Mouse (Mus musculus) embryonic facial prominence, embryonic 11.5 days (tissue): ENCODE results near the gene Eng. TPM values are rescaled to one million over a fixed set of nuclear protein-coding genes. Genes with fewer than 3 reads are reported as not detected.

Source experiments
- ATAC-seq: fragments of 200-750 bp; cut with Nextera tagmentation; replicated peaks from 2 replicates; pipeline ENCODE4 v1.8.0; 2017; ENCODE audit warnings: low read depth; ENCODE audit not compliant: insufficient number of reproducible peaks, low FRiP score, low TSS enrichment
- DNase-seq: peaks from one replicate; pipeline ENCODE4 v3.0.0-alpha.2; 2015; ENCODE audit warnings: low spot score
- H3K27ac ChIP-seq: fragments of 300-500 bp; sonication (generic); replicated peaks from 2 replicates; pipeline ENCODE4 v1.5.1; 2014; ENCODE audit warnings: mild to moderate bottlenecking, low read depth, low read length, control low read depth
- H3K27me3 ChIP-seq: fragments of 300-500 bp; sonication (generic); 2 replicates; pipeline ENCODE4 v1.6.1; 2014; ENCODE audit warnings: mild to moderate bottlenecking, low read length, moderate library complexity, mixed read lengths; ENCODE audit not compliant: control insufficient read depth, insufficient read depth
- H3K36me3 ChIP-seq: fragments of 300-500 bp; sonication (generic); replicated peaks from 2 replicates; pipeline ENCODE4 v1.6.1; 2014; ENCODE audit warnings: low read depth, mild to moderate bottlenecking, low read length, moderate library complexity, mixed read lengths; ENCODE audit not compliant: control insufficient read depth, insufficient read depth
- H3K4me1 ChIP-seq: fragments of 300-500 bp; sonication (generic); 2 replicates; pipeline ENCODE4 v1.6.1; 2014; ENCODE audit warnings: low read length, mixed read lengths; ENCODE audit not compliant: control insufficient read depth, insufficient read depth
- H3K4me2 ChIP-seq: fragments of 300-500 bp; sonication (generic); 2 replicates; pipeline ENCODE4 v1.6.1; 2014; ENCODE audit warnings: low read depth, mild to moderate bottlenecking, control low read depth, low read length, moderate library complexity
- H3K4me3 ChIP-seq: fragments of 300-500 bp; sonication (generic); 2 replicates; pipeline ENCODE4 v1.5.1; 2014; ENCODE audit warnings: low read depth, low read length, control low read depth
- H3K9ac ChIP-seq: fragments of 300-500 bp; sonication (generic); replicated peaks from 2 replicates; pipeline ENCODE4 v1.6.1; 2014; ENCODE audit warnings: mild to moderate bottlenecking, control low read depth, low read length
- H3K9me3 ChIP-seq: fragments of 300-500 bp; sonication (generic); replicated peaks from 2 replicates; pipeline ENCODE4 v1.6.1; 2016; ENCODE audit warnings: mild to moderate bottlenecking, low read length, inconsistent platforms, mixed read lengths; ENCODE audit not compliant: control insufficient read depth
- WGBS: fragments of 180-500 bp; shearing (Covaris S2); extraction: QIAGEN DNeasy Blood & Tissue Kit; methylation state at CpG from one replicate; pipeline ENCODE4 v1.1.7; 2014; 5-methylcytosine and 5-hydroxymethylcytosine counted together
- polyA plus RNA-seq: library from polyadenylated mRNA; unstranded; fragments of >200 nt; fragmentation: Nextera tagmentation; extraction: Ambion mirVana; gene quantifications from 2 replicates; pipeline ENCODE4 v1.2.1, GENCODE M21; 2014

The Eng gene
- polyA plus RNA-seq, 1 experiment from 2014 or later: 19.2 TPM

DNA sequence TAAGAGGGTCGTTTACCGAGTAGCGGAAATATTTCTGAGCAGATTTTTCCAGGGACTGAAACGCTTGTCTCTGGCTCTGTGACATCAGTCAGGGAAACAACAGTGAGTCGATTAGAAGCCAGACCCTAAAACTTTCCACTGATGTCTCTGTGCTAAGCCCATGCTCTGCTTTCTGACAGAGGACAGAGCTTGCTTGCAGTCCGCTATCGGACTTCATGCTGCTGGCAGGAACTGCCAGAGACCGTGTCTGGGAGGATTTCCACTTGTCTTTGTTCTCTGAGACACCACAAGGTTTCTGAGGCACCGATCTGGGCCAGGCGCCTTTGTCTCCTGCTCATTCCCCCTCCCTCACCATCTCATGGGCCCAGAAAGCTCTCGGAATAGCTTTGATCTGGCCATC lies 21.4 kb downstream of the Eng start:
- Histone ChIP-seq H3K36me3 (no peaks in the 10 kb centered on the region), H3K9ac (no peak overlapping the region), H3K4me2 (no peak overlapping the region), H3K4me3 (no peak overlapping the region), H3K9me3 (no peaks in the 10 kb centered on the region), H3K4me1 (no peaks in the 10 kb centered on the region), H3K27me3 (no peaks in the 10 kb centered on the region), H3K27ac (no peak overlapping the region)
- 61% methylated on average over 11 of the region's 11 CpGs for WGBS
- no peak for ATAC-seq
- DNase-seq: no peak

- H3K4me2 ChIP-seq: no peak overlapping the region
- H3K27ac ChIP-seq: no peak overlapping the region
- H3K36me3 ChIP-seq: no peaks in the 10 kb centered on the region
- no peak for ATAC-seq
- no peaks in the 10 kb centered on the region for H3K9me3 ChIP-seq
- no peaks in the 10 kb centered on the region for H3K4me1 ChIP-seq
- no peak overlapping the region for H3K4me3 ChIP-seq
- DNase-seq: no peak
- 89% methylated on average over 7 of the region's 7 CpGs for WGBS
- H3K9ac ChIP-seq: no peak overlapping the region
- H3K27me3 ChIP-seq: no peaks in the 10 kb centered on the region
Observed at GRCm38 (mm10) chr2:32668176-32668575, 21.8 kb downstream of the Eng start.

GRCm38 (mm10) chr2:32669876-32670275 lies 23.5 kb downstream of the Eng start:
- 88% methylated on average over 3 of the region's 3 CpGs for WGBS
- H3K27ac ChIP-seq: no peak overlapping the region

GRCm38 (mm10) chr2:32671147-32671546 lies 24.8 kb downstream of the Eng start:
- no peak for ATAC-seq
- WGBS: 92% methylated on average over 9 of the region's 9 CpGs
- Histone ChIP-seq H3K4me1 (no peaks in the 10 kb centered on the region), H3K4me3 (no peak overlapping the region), H3K4me2 (no peak overlapping the region), H3K9ac (no peak overlapping the region), H3K36me3 (no peaks in the 10 kb centered on the region), H3K27me3 (no peaks in the 10 kb centered on the region), H3K27ac (no peak overlapping the region), H3K9me3 (no peaks in the 10 kb centered on the region)
- DNase-seq: no peak

More at GRCm38 (mm10) chr2:32669876-32670275, 23.5 kb downstream of the Eng start:
- no peaks in the 10 kb centered on the region for H3K4me1 ChIP-seq
- H3K9ac ChIP-seq: no peak overlapping the region
- no peak for ATAC-seq
- no peaks in the 10 kb centered on the region for H3K9me3 ChIP-seq
- no peaks in the 10 kb centered on the region for H3K36me3 ChIP-seq
- DNase-seq: no peak
- H3K27me3 ChIP-seq: no peaks in the 10 kb centered on the region
- no peak overlapping the region for H3K4me3 ChIP-seq
- no peak overlapping the region for H3K4me2 ChIP-seq

DNA sequence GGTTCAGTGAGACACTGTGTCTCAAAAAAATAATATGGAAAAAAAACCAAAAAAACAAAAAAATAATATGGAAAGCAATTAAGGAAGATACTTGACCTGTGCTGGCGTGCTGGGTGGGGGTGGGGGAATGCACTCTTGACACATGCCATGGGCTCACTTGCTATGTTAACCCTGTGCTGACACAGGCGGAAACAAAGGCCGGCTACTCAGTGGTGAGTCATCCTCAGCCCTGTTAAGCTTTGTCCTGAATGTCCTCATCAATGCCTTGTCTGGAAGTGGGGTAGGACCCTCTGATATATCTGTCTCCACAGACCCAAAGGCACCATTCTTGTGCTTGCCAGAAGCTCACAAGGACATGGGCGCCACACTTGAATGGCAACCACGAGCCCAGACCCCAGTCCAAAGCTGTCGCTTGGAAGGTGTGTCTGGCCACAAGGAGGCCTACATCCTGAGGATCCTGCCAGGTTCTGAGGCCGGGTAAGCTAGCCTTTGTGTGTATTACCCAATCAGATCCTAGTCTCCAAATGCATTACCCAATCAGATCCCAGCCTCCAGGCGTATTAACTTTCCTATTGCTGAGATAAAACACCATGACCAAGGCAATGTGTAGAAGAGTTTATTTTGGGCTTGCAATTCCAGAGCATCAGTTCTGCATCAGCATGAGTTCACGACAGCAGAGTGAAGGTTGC lies 25.7 kb downstream of the Eng start:
- Histone ChIP-seq H3K27ac (no peak overlapping the region), H3K36me3 (no peaks in the 10 kb centered on the region), H3K27me3 (no peaks in the 10 kb centered on the region), H3K4me2 (no peak overlapping the region), H3K9ac (no peak overlapping the region), H3K4me3 (no peak overlapping the region), H3K9me3 (no peaks in the 10 kb centered on the region), H3K4me1 (no peaks in the 10 kb centered on the region)
- DNase-seq: no peak
- WGBS: 70% methylated on average over 9 of the region's 9 CpGs
- no peak for ATAC-seq

DNA sequence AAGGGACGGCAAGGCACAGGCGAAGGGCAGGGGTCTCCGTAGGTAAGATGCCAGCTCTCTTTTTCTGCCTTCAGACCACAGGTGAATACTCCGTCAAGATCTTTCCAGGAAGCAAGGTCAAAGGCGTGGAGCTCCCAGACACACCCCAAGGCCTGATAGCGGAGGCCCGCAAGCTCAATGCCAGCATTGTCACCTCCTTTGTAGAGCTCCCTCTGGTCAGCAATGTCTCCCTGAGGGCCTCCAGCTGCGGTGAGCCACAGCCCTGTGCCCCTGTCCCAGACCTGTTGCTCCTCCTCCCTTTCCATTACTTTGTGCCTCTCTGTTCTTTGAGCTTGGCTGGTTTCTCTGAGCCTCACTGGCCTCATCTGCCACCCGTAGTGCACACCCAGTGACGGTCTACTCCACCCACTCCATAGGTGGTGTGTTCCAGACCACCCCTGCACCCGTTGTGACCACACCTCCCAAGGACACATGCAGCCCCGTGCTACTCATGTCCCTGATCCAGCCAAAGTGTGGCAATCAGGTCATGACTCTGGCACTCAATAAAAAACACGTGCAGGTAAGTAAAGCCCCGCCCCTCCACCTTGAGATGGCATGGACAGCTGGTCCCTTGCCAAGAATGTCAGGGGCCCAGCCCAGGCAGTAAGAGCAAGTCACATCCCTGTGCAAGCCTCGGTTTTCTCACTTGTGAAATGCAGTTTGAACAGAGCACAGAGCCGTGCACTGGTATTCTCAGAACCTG lies 27.0 kb downstream of the Eng start:
- 83% methylated on average over 16 of the region's 16 CpGs for WGBS
- no peak overlapping the region for H3K4me3 ChIP-seq
- no peaks in the 10 kb centered on the region for H3K36me3 ChIP-seq
- no peak overlapping the region for H3K4me2 ChIP-seq
- no peak for DNase-seq
- ATAC-seq: no peak
- no peaks in the 10 kb centered on the region for H3K27me3 ChIP-seq
- H3K27ac ChIP-seq: no peak overlapping the region
- no peaks in the 10 kb centered on the region for H3K9me3 ChIP-seq
- no peak overlapping the region for H3K9ac ChIP-seq
- no peaks in the 10 kb centered on the region for H3K4me1 ChIP-seq

DNA sequence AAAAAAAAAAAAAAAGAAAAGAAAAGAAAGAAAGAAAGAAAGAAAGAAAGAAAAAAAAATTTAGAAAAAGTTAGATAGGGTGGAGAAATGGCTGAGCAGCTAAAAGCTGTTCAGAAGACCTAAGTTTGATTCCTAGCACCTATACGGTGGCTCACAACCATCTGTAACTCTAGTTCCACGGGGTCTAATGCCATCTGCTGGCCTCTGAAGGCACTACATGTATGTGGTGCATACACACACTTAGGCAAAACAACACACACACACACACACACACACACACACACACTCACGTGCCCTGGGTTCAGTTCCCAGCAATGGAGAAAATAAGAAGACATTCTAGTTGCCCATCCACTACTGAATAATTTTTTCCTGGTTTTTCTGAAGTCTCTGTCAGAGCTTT lies 30.4 kb downstream of the Eng start:
- Histone ChIP-seq H3K4me3 (no peak overlapping the region), H3K4me2 (no peak overlapping the region), H3K4me1 (no peaks in the 10 kb centered on the region), H3K9me3 (no peaks in the 10 kb centered on the region), H3K27me3 (no peaks in the 10 kb centered on the region), H3K36me3 (no peaks in the 10 kb centered on the region), H3K9ac (no peak overlapping the region), H3K27ac (no peak overlapping the region)
- ATAC-seq (no peak), DNase-seq (no peak)
- WGBS: 84% methylated on average over 3 of the region's 3 CpGs

DNA sequence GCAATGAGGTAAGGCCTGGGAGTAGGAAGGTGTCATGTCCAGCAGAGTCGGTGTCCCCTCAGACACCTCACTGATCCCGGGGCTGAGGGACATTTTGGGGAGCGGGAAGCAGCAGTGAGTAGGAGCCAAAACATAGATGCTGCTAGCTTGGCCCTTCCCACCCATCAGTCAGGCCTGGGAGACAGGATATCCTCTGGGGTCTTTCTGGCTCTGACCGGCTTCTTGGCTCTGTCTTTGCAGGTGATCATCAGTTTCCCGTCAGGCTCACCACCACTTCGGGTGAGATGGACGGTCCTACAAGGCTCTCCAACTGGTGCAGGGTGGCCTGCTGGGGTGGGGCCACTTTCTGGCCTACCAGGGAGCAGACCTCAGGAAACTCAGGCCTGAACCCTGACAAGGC lies 31.3 kb downstream of the Eng start:
- H3K9me3 ChIP-seq: no peaks in the 10 kb centered on the region
- H3K4me1 ChIP-seq: no peaks in the 10 kb centered on the region
- WGBS: 97% methylated on average over 7 of the region's 7 CpGs
- no peak overlapping the region for H3K4me2 ChIP-seq
- no peak overlapping the region for H3K27ac ChIP-seq
- no peaks in the 10 kb centered on the region for H3K36me3 ChIP-seq
- no peaks in the 10 kb centered on the region for H3K27me3 ChIP-seq
- H3K9ac ChIP-seq: no peak overlapping the region
- ATAC-seq (no peak), DNase-seq (no peak)
- H3K4me3 ChIP-seq: no peak overlapping the region
